Mouse (Mus musculus) myocyte (in vitro differentiated cells): Measurements from ENCODE around the gene Aif1l. TPM values are rescaled to one million over a fixed set of nuclear protein-coding genes. Genes with fewer than 3 reads are reported as not detected.

ENCODE experiments used
- H3K27me3 ChIP-seq: one replicate; pipeline ENCODE4 v1.6.1; 2011; ENCODE audit not compliant: control insufficient read depth, insufficient read depth, insufficient read length
- H3K36me3 ChIP-seq: one replicate; pipeline ENCODE4 v1.6.1; 2011; ENCODE audit not compliant: control insufficient read depth, insufficient read depth
- H3K4me2 ChIP-seq: one replicate; pipeline ENCODE4 v1.6.1; 2011; ENCODE audit warnings: low read depth, control low read depth
- H3K4me3 ChIP-seq: one replicate; pipeline ENCODE4 v1.5.1; 2011; ENCODE audit warnings: mild to moderate bottlenecking, control low read depth, moderate library complexity
- H3K79me2 ChIP-seq: one replicate; pipeline ENCODE4 v1.6.1; 2011; ENCODE audit not compliant: control insufficient read depth, insufficient read depth
- H3ac ChIP-seq: one replicate; pipeline ENCODE4 v1.6.1; 2011; ENCODE audit not compliant: control insufficient read depth, insufficient read length
- CEBPB ChIP-seq: IDR thresholded peaks from 2 replicates; pipeline ENCODE4 v1.6.1; 2011; ENCODE audit warnings: mild to moderate bottlenecking, moderate library complexity; ENCODE audit not compliant: poor library complexity, insufficient read depth, severe bottlenecking
- E2F4 ChIP-seq: IDR thresholded peaks from one replicate; pipeline ENCODE4 v1.6.1; 2011; ENCODE audit warnings: mild to moderate bottlenecking, control low read depth, moderate library complexity; ENCODE audit not compliant: insufficient read depth
- MAX ChIP-seq: IDR thresholded peaks from one replicate; pipeline ENCODE4 v1.6.1; 2011; ENCODE audit warnings: low read depth, mild to moderate bottlenecking, control low read depth
- MYOD1 ChIP-seq, 3 experiments: IDR thresholded peaks; one replicate each; pipeline ENCODE4 v1.6.1; 2011; ENCODE audit warnings: control low read depth in 2 of 3, low read depth in 2 of 3, mild to moderate bottlenecking in 2 of 3, moderate library complexity in 1 of 3; ENCODE audit not compliant: insufficient read length in 2 of 3, control insufficient read depth in 1 of 3
- MYOG ChIP-seq, 3 experiments: IDR thresholded peaks; one replicate each; pipeline ENCODE4 v1.6.1; 2011; ENCODE audit warnings: control low read depth in 2 of 3, low read depth in 2 of 3, mild to moderate bottlenecking in 2 of 3; ENCODE audit not compliant: insufficient read length in 2 of 3, control insufficient read depth in 1 of 3, insufficient read depth in 1 of 3
- POLR2A ChIP-seq: IDR thresholded peaks from one replicate; pipeline ENCODE4 v1.6.1; 2011; ENCODE audit warnings: low read depth, mild to moderate bottlenecking, control low read depth, moderate library complexity; ENCODE audit not compliant: insufficient read length
- POLR2AphosphoS2 ChIP-seq: IDR thresholded peaks from one replicate; pipeline ENCODE4 v1.6.1; 2011; ENCODE audit warnings: low read depth, control low read depth; ENCODE audit not compliant: insufficient read length
- REST ChIP-seq: IDR thresholded peaks from one replicate; pipeline ENCODE4 v1.6.1; 2011; ENCODE audit warnings: mild to moderate bottlenecking, control low read depth, moderate library complexity; ENCODE audit not compliant: insufficient read depth, insufficient read length
- SRF ChIP-seq: IDR thresholded peaks from one replicate; pipeline ENCODE4 v1.6.1; 2011; ENCODE audit warnings: low read depth; ENCODE audit not compliant: control insufficient read depth, insufficient read length
- TCF12 ChIP-seq: IDR thresholded peaks from one replicate; pipeline ENCODE4 v1.6.1; 2011; ENCODE audit warnings: mild to moderate bottlenecking, control low read depth; ENCODE audit not compliant: poor library complexity, insufficient read depth, severe bottlenecking
- TCF3 ChIP-seq: IDR thresholded peaks from one replicate; pipeline ENCODE4 v1.6.1; 2011; ENCODE audit warnings: low read depth, control low read depth; ENCODE audit not compliant: insufficient read length
- USF1 ChIP-seq: IDR thresholded peaks from one replicate; pipeline ENCODE4 v1.6.1; 2011; ENCODE audit warnings: low read depth, mild to moderate bottlenecking, control low read depth, moderate library complexity
- polyA plus RNA-seq: library from polyadenylated mRNA; unstranded; fragments of >200 nt; fragmentation: generic; extraction: Trizol; gene quantifications from one replicate; pipeline ENCODE4 v1.2.1, GENCODE M21; 2012; ENCODE audit warnings: missing spikeins

The Aif1l gene
- polyA plus RNA-seq, 1 experiment = 159 TPM

GRCm38 (mm10) chr2:31990961-31991360, 41.0 kb downstream of the Aif1l start:
- peaks cover 63% of the 10 kb centered on the region for H3K36me3 ChIP-seq
- H3K79me2 ChIP-seq = no peaks in the 10 kb centered on the region
- TF ChIP-seq TCF3 (no peak), MYOG (IDR thresholded peaks at IDR 0.05; ENCODE audit: control insufficient read depth in 1 of 3, insufficient read depth in 1 of 3, insufficient read length in 2 of 3, low read depth in 2 of 3) (no peak), REST (no peak), MYOD1 (IDR thresholded peaks at IDR 0.05; ENCODE audit: control insufficient read depth in 1 of 3, insufficient read length in 2 of 3, low read depth in 2 of 3) (no peak), TCF12 (no peak), SRF (no peak), USF1 (no peak), MAX (no peak), CEBPB (no peak), E2F4 (no peak), POLR2AphosphoS2 (no peak), POLR2A (no peak)
- no peaks in the 10 kb centered on the region for H3K27me3 ChIP-seq
- no peak overlapping the region for H3K4me2 ChIP-seq
- H3ac ChIP-seq = no peak overlapping the region
- H3K4me3 ChIP-seq = no peak overlapping the region

DNA sequence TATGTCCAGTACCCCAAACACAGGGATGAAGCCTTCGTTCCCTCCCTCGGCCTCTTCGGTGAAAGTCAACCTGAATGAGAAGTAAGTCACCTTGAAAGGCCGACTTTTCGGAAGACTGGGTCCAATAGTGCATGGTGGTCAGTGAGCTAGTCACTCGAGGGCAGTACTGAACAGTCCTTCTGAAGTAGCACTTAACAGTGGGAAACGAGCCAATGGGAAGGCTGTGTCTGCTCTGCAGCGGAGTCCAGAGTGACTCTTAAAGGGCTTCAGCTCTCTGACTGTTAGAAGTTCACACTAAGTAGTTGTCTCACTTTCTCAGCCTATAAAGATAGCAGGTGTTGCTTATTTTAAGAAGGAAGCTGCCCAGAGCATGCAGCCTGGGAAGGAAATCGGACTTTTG, 45.0 kb downstream of the Aif1l start:
- TF ChIP-seq MYOG (IDR thresholded peaks at IDR 0.05; ENCODE audit: control insufficient read depth in 1 of 3, insufficient read depth in 1 of 3, insufficient read length in 2 of 3, low read depth in 2 of 3) (no peak), MYOD1 (IDR thresholded peaks at IDR 0.05; ENCODE audit: control insufficient read depth in 1 of 3, insufficient read length in 2 of 3, low read depth in 2 of 3) (no peak), TCF3 (no peak), POLR2A (no peak), SRF (no peak), REST (no peak), USF1 (no peak), E2F4 (no peak), TCF12 (no peak), POLR2AphosphoS2 (no peak), CEBPB (no peak), MAX (no peak)
- Histone ChIP-seq H3ac (no peak overlapping the region), H3K27me3 (no peaks in the 10 kb centered on the region), H3K36me3 (peaks cover 67% of the 10 kb centered on the region), H3K4me3 (no peak overlapping the region), H3K4me2 (no peak overlapping the region), H3K79me2 (no peaks in the 10 kb centered on the region)

GRCm38 (mm10) chr2:31996060-31996459, 46.1 kb downstream of the Aif1l start:
- Histone ChIP-seq H3K79me2 (no peaks in the 10 kb centered on the region), H3K36me3 (peaks cover 67% of the 10 kb centered on the region), H3K4me3 (no peak overlapping the region), H3ac (no peak overlapping the region), H3K27me3 (no peaks in the 10 kb centered on the region), H3K4me2 (no peak overlapping the region)
- TF ChIP-seq POLR2AphosphoS2 (no peak), TCF3 (no peak), TCF12 (no peak), POLR2A (no peak), MYOG (IDR thresholded peaks at IDR 0.05; ENCODE audit: control insufficient read depth in 1 of 3, insufficient read depth in 1 of 3, insufficient read length in 2 of 3, low read depth in 2 of 3) (no peak), REST (no peak), MYOD1 (IDR thresholded peaks at IDR 0.05; ENCODE audit: control insufficient read depth in 1 of 3, insufficient read length in 2 of 3, low read depth in 2 of 3) (no peak), CEBPB (no peak)

GRCm38 (mm10) chr2:31997539-31997938, 47.6 kb downstream of the Aif1l start:
- no peak for TF ChIP-seq TCF3
- TF ChIP-seq SRF = no peak
- TF ChIP-seq MAX = no peak
- TF ChIP-seq POLR2A = no peak
- TF ChIP-seq REST = no peak
- no peak for TF ChIP-seq MYOG (IDR thresholded peaks at IDR 0.05; ENCODE audit: control insufficient read depth in 1 of 3, insufficient read depth in 1 of 3, insufficient read length in 2 of 3, low read depth in 2 of 3)
- no peak for TF ChIP-seq E2F4
- Histone ChIP-seq H3K79me2 (no peaks in the 10 kb centered on the region), H3ac (no peak overlapping the region), H3K4me2 (no peak overlapping the region), H3K36me3 (peaks cover 57% of the 10 kb centered on the region), H3K27me3 (no peaks in the 10 kb centered on the region), H3K4me3 (no peak overlapping the region)

DNA sequence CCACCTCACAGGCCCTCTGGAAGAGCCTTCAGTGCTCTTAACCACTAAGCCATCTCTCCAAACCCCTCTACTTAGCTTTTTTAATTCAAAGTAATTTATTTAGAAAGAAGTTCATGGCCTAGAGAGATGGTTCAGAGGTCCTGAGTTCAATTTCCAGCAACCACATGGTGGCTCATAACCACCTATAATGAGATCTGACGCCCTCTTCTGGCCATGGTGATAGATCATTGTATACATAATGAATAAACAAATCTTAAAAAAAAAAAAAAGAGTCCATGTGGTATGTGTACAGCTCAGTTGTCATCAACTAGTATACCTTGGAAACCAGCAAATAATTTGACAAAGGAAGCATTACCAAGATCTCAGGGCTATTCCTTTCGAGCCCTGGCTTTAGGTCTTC, 48.5 kb downstream of the Aif1l start:
- Histone ChIP-seq H3K4me3 (no peak overlapping the region), H3K36me3 (peaks cover 60% of the 10 kb centered on the region), H3K27me3 (no peaks in the 10 kb centered on the region), H3ac (no peak overlapping the region), H3K79me2 (no peaks in the 10 kb centered on the region), H3K4me2 (no peak overlapping the region)
- TF ChIP-seq REST (no peak), SRF (no peak), POLR2A (no peak), MAX (no peak), MYOD1 (IDR thresholded peaks at IDR 0.05; ENCODE audit: control insufficient read depth in 1 of 3, insufficient read length in 2 of 3, low read depth in 2 of 3) (no peak), TCF3 (no peak), MYOG (IDR thresholded peaks at IDR 0.05; ENCODE audit: control insufficient read depth in 1 of 3, insufficient read depth in 1 of 3, insufficient read length in 2 of 3, low read depth in 2 of 3) (no peak), CEBPB (no peak), USF1 (no peak), E2F4 (no peak), POLR2AphosphoS2 (no peak), TCF12 (no peak)
